Mouse (Mus musculus) CD4-positive helper T cell, adult 2 months (primary cell): Measurements from ENCODE around the gene Uncx.
A peak's percentile ranks its signal among the peaks of the same experiment; 100 is the strongest.

Experiments used
- DNase-seq: peaks from one replicate; pipeline ENCODE4 v3.0.0-alpha.2; 2012; ENCODE audit warnings: low read depth, missing footprints, low spot score

Uncx gene

GRCm38 (mm10) chr5:139543214-139543613 lies at the start of gene Uncx:
TSS of gene Uncx (plus strand) at chr5:139543494.
- no peak for DNase-seq

DNA sequence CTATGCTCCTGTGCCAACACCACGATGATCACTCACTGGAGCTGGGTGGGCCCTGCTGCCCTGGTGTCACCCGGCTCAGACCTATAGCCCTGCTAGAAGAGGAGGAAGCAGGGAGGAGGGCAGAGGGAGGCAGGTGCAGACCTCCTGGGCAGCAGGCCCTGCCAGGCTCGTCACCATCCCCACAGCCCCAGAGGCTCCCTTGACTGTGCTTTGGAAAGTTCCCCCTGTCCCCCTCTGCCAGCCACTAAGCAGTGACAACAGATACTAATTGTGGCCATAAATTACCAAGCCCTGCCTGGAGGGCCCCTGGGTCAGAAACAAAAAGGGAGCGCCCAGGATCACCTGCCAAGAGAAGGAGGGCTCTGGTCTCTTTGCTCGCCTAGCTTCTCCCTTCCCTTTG lies 49.6 kb upstream of the Uncx start:
- DNase-seq = no peak

DNA sequence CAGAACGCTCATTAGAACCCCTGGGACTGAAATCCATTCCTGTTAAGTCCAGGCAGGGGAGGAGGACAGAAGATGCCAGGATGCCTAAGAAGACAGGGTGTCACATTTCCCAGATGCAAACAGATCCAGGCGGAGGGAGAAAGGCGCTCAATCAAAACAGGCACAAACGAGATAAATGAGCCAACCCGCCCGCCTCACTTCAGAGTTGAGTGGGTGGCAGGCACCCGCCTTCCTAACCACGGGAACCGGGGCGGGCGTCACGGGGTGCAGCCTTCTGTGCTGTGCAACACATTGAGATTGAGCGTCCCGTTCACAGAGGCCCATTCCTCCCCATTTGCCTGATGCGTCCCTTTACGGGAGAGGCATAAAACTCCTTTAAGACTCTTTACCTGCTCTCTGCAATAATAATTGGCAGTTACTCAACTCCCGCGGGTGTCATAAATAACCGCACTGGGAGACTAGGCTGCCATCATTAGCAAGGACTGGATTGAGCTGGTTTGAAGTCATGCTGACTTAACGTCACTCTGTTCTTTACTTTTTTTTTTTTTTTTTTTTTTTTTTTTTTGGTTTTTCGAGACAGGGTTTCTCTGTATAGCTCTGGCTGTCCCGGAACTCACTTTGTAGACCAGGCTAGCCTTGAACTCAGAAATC lies 48.1 kb upstream of the Uncx start:
- peak; percentile 43 for DNase-seq

- no peak for DNase-seq
These were observed 46.4 kb upstream of the Uncx start for GRCm38 (mm10) chr5:139496939-139497338.

GRCm38 (mm10) chr5:139498791-139499190 lies 44.5 kb upstream of the Uncx start:
- DNase-seq = no peak

DNA sequence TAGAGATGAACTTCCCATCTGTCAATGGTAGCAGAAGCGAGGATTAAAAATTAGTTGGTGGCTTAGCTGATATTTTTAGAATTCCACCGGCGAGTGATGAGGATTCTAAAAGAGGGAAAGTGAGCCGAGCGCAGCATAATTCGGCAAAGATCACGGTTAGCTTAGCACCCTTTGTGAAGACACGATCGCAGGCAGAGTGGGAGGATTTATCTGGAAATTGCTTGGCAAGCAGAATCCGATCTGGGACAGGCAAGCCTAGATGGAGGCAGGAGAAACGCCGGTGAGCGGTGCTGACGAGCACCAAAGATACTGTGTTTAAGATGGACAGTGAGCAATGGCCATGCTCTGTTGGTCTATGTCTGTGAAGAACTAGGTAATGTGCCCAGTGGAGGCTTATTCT lies 41.0 kb upstream of the Uncx start:
- no peak for DNase-seq

GRCm38 (mm10) chr5:139505073-139505606 lies 38.2 kb upstream of the Uncx start:
- peak; percentile 76 for DNase-seq

- peak; percentile 15 for DNase-seq
These were observed 37.1 kb upstream of the Uncx start for GRCm38 (mm10) chr5:139506207-139506606.

DNA sequence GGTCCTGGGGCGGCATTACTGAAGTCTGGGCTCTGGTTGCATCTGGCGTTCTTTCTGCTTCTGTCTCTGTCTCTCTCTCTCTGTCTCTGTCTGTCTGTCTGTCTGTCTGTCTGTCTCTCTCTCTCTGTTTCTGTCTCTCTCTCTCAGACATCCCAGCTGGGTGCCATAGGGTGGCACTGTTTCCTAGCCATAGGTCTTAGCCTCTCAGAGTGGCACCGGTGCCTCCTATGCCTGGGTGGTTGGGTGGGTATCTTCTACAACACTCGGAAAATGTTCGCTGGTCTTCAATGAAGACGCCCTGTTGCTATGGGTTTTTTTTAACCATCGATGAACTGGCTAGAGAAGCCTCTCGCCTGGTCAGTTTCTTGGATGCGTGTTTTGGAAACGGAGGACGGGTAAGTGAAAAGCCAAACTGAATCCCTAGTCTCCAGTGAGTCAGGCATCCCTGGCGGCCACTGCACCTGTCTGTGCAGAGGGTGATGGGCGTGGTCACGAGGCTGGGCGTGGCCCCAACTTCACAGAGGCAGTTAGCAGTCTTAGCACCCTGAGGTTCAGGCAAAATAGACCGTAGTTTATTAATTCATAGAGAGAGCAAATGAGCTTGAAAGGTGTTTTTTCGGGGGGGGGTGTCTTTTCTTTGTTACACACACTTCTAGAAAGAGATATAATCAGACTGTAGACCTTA lies 32.5 kb upstream of the Uncx start:
- peak; percentile 29 for DNase-seq

DNA sequence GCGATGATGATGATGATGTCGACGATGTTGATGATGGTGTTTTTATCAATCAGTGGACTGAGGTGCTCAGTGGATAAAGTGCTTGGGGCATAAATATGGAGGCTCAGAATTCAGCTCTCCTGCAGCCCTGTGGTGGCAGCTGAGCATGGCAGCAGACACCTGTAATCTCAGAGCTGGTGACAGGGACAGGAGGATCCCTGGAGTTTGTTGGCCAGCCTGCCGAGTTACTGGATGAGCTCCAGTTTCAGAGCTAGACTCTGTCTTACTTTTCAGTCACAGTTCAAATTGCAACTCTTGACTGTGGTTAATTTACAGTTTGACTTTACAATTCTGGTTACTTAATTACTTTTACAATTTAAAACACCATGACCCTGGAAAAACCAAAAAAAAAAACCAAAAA lies 31.1 kb upstream of the Uncx start:
- no peak for DNase-seq

DNA sequence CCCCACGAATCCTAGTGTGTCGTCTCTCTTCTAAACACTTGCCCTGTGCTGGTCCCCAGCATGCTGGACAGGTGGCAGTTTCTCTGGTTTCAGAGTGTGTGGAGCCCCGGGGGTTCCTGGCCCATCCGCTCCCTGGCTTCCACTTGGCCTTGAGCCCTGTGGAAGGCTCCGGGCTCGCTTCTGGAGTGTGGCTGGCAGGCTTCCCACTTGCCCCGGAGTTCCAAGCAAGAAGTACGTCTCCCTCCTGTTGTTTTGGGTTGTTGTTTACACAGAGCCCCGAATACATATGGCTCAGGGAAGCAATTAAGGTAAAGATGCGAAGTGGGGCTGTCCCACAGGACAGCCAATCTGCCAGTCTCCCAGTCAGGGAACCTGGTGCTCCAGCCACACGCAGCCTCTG lies 27.0 kb upstream of the Uncx start:
- DNase-seq = no peak

- no peak for DNase-seq
These were observed 23.0 kb upstream of the Uncx start for GRCm38 (mm10) chr5:139520069-139520834.

DNA sequence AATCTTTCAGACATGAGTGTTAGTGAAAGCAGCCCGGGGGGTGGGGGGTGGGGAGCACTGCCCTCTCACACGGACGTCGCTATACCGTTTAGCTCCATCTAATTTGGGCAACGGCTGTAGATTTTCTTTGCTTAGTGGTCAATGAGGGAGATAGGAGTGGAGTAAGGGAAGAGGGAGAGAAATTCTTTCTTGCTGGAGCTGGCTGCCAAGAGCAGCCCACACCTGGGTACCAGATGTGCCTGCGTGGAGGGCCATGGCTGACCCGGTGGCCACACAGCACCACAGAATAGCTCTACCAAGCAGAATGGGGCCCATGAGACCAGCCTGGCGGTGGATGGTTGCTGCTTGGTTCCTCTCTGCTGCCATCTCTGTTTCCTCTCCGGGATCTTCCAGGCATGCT lies 21.3 kb upstream of the Uncx start:
- DNase-seq = no peak

GRCm38 (mm10) chr5:139528851-139529250 lies 14.4 kb upstream of the Uncx start:
- DNase-seq = no peak

DNA sequence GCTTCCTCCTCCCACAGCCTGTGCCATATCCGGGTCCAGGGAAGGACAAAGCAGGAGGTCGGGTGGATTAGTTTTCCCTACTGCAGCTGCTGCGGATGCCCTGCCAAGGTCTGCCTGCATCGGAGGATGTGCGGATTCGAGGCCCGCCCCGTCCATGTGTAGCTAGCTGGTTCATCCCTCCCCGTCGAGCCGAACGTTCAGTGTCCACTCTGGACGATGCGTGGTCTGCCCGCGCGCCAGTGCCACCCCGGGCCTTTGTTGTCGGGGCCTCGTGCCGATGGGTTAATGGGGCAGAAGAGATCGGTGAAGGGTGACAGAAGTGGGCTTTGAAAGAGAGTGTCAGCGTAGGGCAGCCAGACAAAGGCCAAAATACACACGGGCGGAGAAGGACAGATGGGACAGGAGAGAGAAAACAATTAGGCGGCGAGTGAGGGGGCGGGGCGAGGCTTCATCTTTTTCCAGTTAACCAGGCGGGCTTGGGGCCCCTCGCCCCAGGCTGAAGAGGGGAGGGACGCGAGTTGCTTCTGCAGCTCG lies 7.8 kb upstream of the Uncx start:
- no peak for DNase-seq

GRCm38 (mm10) chr5:139536211-139536910 lies 6.9 kb upstream of the Uncx start:
- peak; percentile 28 for DNase-seq

DNA sequence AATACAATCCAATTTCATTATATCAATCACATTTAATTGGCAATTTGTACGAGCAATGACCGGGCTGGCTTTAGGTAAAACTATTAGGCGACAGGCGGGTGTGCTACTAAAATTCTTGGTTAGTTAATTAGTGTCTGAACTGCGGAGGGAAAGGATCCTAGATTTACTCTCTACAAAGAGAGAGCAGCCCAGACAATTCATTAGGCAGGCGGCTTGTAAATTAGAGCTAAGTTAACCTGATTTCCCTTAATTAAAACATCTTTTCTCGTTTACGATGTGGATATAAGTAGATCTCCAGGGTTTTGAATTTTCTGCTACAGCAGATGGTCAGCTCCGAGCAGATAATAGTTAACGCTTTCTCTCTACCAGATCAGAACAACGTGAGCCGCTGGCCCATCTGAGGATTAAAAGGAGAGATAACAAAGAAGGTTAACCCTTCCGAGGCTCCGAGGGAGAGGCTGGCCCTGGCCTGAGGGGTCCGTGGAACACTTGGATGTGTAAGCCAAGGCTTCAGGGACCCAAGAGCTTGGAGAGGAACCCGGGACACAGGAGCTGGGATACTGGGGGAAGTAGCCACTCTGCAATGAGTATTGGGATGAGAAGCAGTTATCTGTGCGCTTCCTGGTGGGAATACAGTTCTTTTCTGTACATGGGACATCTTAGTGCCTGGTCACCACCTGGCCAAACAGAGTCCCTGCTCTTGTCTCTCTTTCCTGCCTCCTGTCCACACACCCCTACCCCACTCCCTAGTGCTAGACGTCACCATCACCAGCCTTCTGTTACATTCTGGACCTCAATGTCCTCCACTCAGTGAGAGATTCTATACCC lies 6.2 kb upstream of the Uncx start:
- DNase-seq = no peak

DNA sequence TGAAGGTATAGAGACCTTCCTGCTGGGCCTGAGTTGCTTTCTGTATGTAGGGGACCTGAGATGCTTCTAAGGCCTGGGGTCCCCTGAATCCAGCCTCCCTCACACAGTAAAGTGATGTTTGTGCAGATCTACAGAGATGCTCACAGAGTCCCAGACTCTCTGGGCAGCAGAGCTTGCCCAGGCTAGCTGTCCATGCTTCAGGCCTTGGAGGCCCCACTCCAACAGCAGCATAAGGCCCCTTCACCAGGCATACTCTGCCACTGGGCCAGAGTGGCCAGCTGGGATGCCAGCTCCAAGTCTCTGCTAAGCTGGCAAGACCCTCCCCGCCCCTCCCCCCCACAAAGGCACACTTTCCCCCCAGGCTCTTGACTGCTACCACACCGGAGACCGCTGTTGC lies 5.6 kb upstream of the Uncx start:
- no peak for DNase-seq

DNA sequence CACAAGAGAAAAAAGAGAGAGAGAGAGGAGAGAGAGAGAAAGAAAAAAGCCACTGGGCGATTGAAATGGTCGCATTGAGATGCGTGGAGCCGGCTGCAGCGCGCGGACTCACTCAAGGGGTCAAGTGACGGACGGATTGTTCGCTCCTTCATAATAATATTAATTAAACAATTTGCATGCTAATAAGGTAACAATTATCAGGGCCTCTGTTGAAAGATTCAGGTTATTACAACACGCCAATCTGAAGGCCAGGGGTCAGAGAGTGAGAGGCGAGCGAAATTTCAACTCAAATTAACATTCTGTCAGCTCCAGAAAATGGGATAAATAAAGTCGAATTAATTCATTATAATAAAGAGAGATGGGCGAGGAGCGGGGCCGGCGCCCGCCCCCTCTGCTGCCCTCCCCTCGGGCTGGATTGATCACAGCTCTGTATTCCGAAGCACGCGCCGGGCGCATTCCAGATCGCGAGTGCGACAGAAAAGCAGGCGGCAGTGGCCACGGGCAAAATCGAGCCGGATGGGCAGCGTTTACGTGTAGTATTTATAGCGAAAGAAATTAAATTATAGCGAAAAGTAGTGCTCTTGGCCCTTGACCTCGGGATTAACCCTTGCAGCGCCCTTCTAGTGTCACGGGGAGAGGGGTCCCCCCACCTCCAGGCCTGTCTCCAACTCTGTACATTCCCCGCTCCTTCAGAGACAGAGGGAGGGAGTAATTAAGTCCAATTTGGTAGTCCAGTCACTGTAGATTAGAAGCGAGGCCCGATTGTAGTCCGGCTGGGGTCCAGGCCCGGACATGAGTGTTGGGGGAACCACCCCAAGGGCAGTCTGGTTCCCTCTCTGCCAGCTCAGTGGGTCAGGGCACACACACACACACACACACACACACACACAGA lies 1.9 kb upstream of the Uncx start:
- DNase-seq = no peak

DNA sequence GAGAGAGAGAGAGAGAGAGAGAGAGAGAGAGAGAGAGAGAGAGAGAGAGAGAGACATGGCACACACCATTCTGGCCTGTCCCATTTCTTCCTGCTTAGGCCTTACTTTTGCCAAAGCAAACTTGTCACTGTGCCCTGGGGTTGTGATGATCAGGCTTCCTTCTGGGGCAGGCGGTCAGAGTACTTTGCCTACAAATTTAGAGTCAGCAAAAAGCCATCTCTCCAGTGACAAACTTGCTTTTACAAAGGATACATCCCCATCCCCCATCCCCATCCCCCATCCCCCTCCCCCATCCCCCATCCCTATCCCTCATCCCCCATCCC lies 1.3 kb upstream of the Uncx start:
- DNase-seq = no peak
